21 mouse cellular contexts compared by ENCODE assay signal in genomic region chr3:34384965-34385505, GRCm38 (mm10).
DNase-seq lines count a peak whose midpoint lies in the region; ATAC-seq lines count a peak whose summit lies in the region.
"Had no signal": no experiment of that assay in that cellular context is flagged by ENCODE, and none has a peak within 500 bp of the region (broad histone marks: within the 10 kb centered on the region; RNA-seq: fewer than 3 reads in every experiment).

No protein-coding gene starts in this region.

- no peak overlapping the region for H3K27ac ChIP-seq in hindbrain, embryonic 10.5 days
- no peak overlapping the region for H3K27ac ChIP-seq in hindbrain, embryonic 16.5 days (ENCODE audit: low read depth, low read length)
- H3K27ac ChIP-seq in neural tube, embryonic 11.5 days (ENCODE audit: low read depth, low read length) = no peak overlapping the region
- H3K27ac ChIP-seq: heart, adult 2 months; left cerebral cortex, adult 2 months; liver, embryonic 14.5 days; neural tube, embryonic 13.5 days had no signal

- no peak overlapping the region for H3K4me3 ChIP-seq in hindbrain, embryonic 10.5 days
- H3K4me3 ChIP-seq in hindbrain, embryonic 16.5 days (ENCODE audit: low read length) = no peak overlapping the region
- H3K4me3 ChIP-seq in neural tube, embryonic 11.5 days (ENCODE audit: low read depth, low read length) = no peak overlapping the region
- H3K4me3 ChIP-seq: heart, adult 2 months; left cerebral cortex, adult 2 months; neural tube, embryonic 13.5 days had no signal

- H3K9me3 ChIP-seq in hindbrain, embryonic 10.5 days = no peaks in the 10 kb centered on the region
- no peaks in the 10 kb centered on the region for H3K9me3 ChIP-seq in hindbrain, embryonic 16.5 days (ENCODE audit: control insufficient read depth, low read length)
- H3K9me3 ChIP-seq in neural tube, embryonic 11.5 days (ENCODE audit: control insufficient read depth, low read length) = no peaks in the 10 kb centered on the region
- H3K9me3 ChIP-seq: neural tube, embryonic 13.5 days had no signal

- H3K36me3 ChIP-seq in hindbrain, embryonic 10.5 days = no peaks in the 10 kb centered on the region
- H3K36me3 ChIP-seq in hindbrain, embryonic 16.5 days (ENCODE audit: control insufficient read depth, insufficient read depth, low read length) = no peaks in the 10 kb centered on the region
- no peaks in the 10 kb centered on the region for H3K36me3 ChIP-seq in neural tube, embryonic 11.5 days (ENCODE audit: control insufficient read depth, insufficient read depth, low read length)
- H3K36me3 ChIP-seq: neural tube, embryonic 13.5 days had no signal

- no peak overlapping the region for H3K4me2 ChIP-seq in hindbrain, embryonic 16.5 days (ENCODE audit: low read length)
- no peak overlapping the region for H3K4me2 ChIP-seq in neural tube, embryonic 11.5 days (ENCODE audit: low read depth)
- H3K4me2 ChIP-seq: lung, embryonic 14.5 days; neural tube, embryonic 13.5 days had no signal

- WGBS in hindbrain, embryonic 10.5 days = 79% methylated on average over 12 of the region's 12 CpGs
- 57% methylated on average over 12 of the region's 12 CpGs for WGBS in hindbrain, embryonic 16.5 days
- whole genome bisulfite sequencing in neural tube, embryonic 11.5 days = 71% methylated on average over 12 of the region's 12 CpGs

- peak; percentile 14 to 46 for DNase-seq in cerebellum, postnatal 10 days
- no peak for DNase-seq in cerebellum, postnatal 25 days
- DNase-seq in hindbrain, embryonic 10.5 days (ENCODE audit: low spot score) = peak; percentile 11
- DNase-seq in neural tube, embryonic 11.5 days (ENCODE audit: low spot score) = no peak
- DNase-seq in neural tube, embryonic 10.5 days (ENCODE audit: extremely low spot score, low spot score) = no peak
- DNase-seq in layer of hippocampus, adult 11-12 months (ENCODE audit: low spot score) = no peak
- DNase-seq: adrenal gland, postnatal 14 days; cerebellum, adult 8-10 months; gastrocnemius, postnatal 25 days; heart, adult 2 months; heart, postnatal 36 days; kidney, adult 18-20 months; kidney, postnatal 4 days; lung, embryonic 14.5 days; thymus, adult 18-20 months; thymus, postnatal 36 days had no signal

- no peak overlapping the region for H3K9ac ChIP-seq in hindbrain, embryonic 16.5 days (ENCODE audit: low read depth, low read length)
- no peak overlapping the region for H3K9ac ChIP-seq in neural tube, embryonic 11.5 days (ENCODE audit: low read length)
- H3K9ac ChIP-seq: liver, embryonic 14.5 days; lung, embryonic 14.5 days; neural tube, embryonic 13.5 days had no signal

- ATAC-seq in hindbrain, embryonic 16.5 days = no peak
- peak; percentile 35; the same call in 1 of the 2 replicates for ATAC-seq in neural tube, embryonic 11.5 days (ENCODE audit: insufficient read depth, low FRiP score, low TSS enrichment)
- ATAC-seq: inflammation-experienced regulatory T-cells, adult 6 months had no signal

- H3K27me3 ChIP-seq in hindbrain, embryonic 10.5 days (ENCODE audit: insufficient read depth, poor library complexity, severe bottlenecking) = no peaks in the 10 kb centered on the region
- no peaks in the 10 kb centered on the region for H3K27me3 ChIP-seq in hindbrain, embryonic 16.5 days (replicated peaks; ENCODE audit: control insufficient read depth, insufficient read depth, low read length)
- no peaks in the 10 kb centered on the region for H3K27me3 ChIP-seq in neural tube, embryonic 11.5 days (ENCODE audit: control insufficient read depth, insufficient read depth, low read length)
- H3K27me3 ChIP-seq: neural tube, embryonic 13.5 days had no signal

- H3K4me1 ChIP-seq in hindbrain, embryonic 10.5 days (replicated peaks) = peaks cover 6% of the 10 kb centered on the region; the same call in 1 of the 2 replicates
- no peaks in the 10 kb centered on the region for H3K4me1 ChIP-seq in hindbrain, embryonic 16.5 days (ENCODE audit: control insufficient read depth, insufficient read depth, low read depth, low read length)
- no peaks in the 10 kb centered on the region for H3K4me1 ChIP-seq in neural tube, embryonic 11.5 days (ENCODE audit: control insufficient read depth, insufficient read depth, low read length)

Comparison
In these comparisons a context has a peak if more than half of its experiments do, and no peak if none do; other contexts are left out.
1. DNase-seq: peak in cerebellum, postnatal 10 days (2 of 2) and hindbrain, embryonic 10.5 days (single experiment); none in cerebellum, postnatal 25 days (0 of 2), neural tube, embryonic 11.5 days (single experiment), neural tube, embryonic 10.5 days (single experiment) and layer of hippocampus, adult 11-12 months (single experiment).